Mouse (Mus musculus): ENCODE data around the gene Zdhhc14.

DNA sequence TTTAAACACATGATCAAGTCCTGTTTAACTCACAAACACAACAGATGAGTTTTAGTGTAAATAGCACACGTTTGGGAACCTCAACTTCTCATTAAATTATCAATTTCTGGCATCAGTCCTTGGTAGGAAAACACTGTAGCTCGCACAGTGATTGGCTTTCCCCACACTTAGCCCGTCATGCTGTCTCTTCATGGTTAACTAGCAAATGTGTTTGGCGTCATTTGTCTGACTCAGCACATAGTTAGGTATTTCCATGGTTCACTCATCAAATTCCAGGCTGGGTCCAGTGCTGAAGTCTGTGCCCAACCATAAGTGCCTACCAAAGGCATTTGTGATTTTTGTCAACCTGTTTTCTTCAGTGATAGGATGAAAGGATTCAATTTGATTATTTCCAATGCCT, 119.9 kb downstream of the Zdhhc14 start:
- TF ChIP-seq CTCF (IDR thresholded peaks at IDR 0.05; ENCODE audit: extremely low read depth, insufficient read depth, insufficient read length, insufficient replicate concordance) (no peak), POLR2A (IDR thresholded peaks at IDR 0.05; ENCODE audit: low read depth, low read length) (no peak)

Data from spleen, adult 2 months (tissue).